Mouse (Mus musculus): ENCODE measurements at regions not wholly inside any gene's neighbourhood (a gene's known extent, or its start where the extent isn't known, plus 50 kb on each side); places are given as distances from the start of the nearest gene placed in this dataset.
A peak's percentile ranks its signal among the peaks of the same experiment; 100 is the strongest.

GRCm38 (mm10) chr8:12502321-12502775 lies 70.5 kb upstream of the Spaca7 start:
- H3K27me3 ChIP-seq (replicated peaks), result peaks cover 77% of the 10 kb centered on the region

DNA sequence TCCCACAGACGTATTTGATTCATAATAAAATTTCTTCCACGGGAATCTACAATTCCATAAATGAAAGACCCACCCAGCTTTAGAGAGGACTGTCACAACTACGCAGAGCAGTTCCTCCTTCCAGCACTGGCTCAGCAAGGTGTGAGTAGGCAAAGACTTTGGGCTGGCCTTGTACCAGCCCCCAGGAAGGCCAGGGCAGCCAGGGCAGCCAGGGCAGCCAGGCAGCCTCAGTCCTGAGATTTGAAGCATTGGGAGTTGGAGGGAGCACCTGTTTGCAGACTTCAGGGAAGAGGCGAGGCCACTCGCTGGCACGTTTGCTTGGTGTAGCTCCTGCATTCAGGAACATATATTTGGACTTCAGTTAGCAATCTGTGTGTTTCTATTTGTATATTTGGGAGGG lies 70.0 kb upstream of the Spaca7 start:
- Histone ChIP-seq H3K4me1 (no peaks in the 10 kb centered on the region), H3K4me3 (replicated peaks) (no peak overlapping the region), H3K27me3 (replicated peaks) (peaks cover 72% of the 10 kb centered on the region), H3K9me3 (no peaks in the 10 kb centered on the region), H3K36me3 (replicated peaks; ENCODE audit: low read length) (no peaks in the 10 kb centered on the region)
- no peak for TF ChIP-seq FLI1 (IDR thresholded peaks at IDR 0.05; ENCODE audit: low read length)

More at GRCm38 (mm10) chr8:12502321-12502775, 70.5 kb upstream of the Spaca7 start:
- Histone ChIP-seq H3K4me3 (replicated peaks) (no peak overlapping the region), H3K36me3 (replicated peaks; ENCODE audit: low read length) (no peaks in the 10 kb centered on the region), H3K9me3 (no peaks in the 10 kb centered on the region), H3K4me1 (no peaks in the 10 kb centered on the region)
- no peak for TF ChIP-seq GATA1 (IDR thresholded peaks at IDR 0.05; ENCODE audit: borderline replicate concordance, low read length)
- TF ChIP-seq FLI1 (IDR thresholded peaks at IDR 0.05; ENCODE audit: low read length), result no peak

DNA sequence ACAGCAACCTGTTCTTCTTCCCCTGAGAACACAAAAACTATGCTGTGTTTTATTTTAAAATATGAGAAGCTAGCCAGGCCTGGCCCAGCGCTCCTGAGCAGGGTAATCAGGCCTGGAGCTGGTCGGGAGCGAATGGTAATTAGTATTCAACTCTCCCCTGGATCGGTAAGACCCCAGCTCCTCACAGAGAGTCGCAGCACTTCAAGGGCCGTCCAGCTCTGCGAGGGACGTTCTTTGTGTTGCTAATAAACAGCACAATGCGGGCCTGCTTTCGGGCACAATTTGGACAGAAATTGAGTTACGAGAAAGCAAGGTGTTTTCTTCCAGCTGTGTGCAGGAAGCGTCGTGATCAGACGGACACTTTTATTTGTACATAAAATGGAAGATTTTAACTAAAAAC lies 69.5 kb upstream of the Spaca7 start:
- no peaks in the 10 kb centered on the region for H3K9me3 ChIP-seq
- H3K4me1 ChIP-seq, result no peaks in the 10 kb centered on the region
- H3K27me3 ChIP-seq (replicated peaks), result peaks cover 72% of the 10 kb centered on the region

DNA sequence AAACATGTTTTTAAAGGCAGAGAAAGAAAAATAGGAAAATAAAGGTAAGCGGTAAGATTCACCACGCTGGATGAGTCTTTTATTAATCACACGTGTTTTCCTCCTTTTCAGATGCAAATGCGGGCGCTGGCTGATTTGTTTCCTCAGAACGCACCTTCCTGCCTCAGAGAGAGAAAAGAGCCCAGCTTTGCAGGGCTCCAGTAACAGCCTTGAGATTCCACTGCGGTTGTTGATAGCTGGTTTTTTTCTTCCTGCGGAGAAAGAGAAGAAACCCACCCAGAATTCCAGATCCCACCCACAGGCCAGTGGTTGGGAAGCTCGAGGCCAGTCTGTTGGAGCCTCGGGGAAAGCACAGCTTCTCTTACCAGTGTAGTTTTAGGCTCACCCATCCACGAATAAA lies 68.6 kb upstream of the Spaca7 start:
- Histone ChIP-seq H3K4me1 (no peaks in the 10 kb centered on the region), H3K27me3 (replicated peaks) (peaks cover 75% of the 10 kb centered on the region), H3K4me3 (replicated peaks) (no peak overlapping the region), H3K36me3 (replicated peaks; ENCODE audit: low read length) (no peaks in the 10 kb centered on the region), H3K9me3 (no peaks in the 10 kb centered on the region)
- TF ChIP-seq FLI1 (IDR thresholded peaks at IDR 0.05; ENCODE audit: low read length), result no peak
- no peak for TF ChIP-seq GATA1 (IDR thresholded peaks at IDR 0.05; ENCODE audit: borderline replicate concordance, low read length)

More for the DNA sequence above, 69.5 kb upstream of the Spaca7 start:
- H3K36me3 ChIP-seq (replicated peaks; ENCODE audit: low read length), result no peaks in the 10 kb centered on the region
- TF ChIP-seq FLI1 (IDR thresholded peaks at IDR 0.05; ENCODE audit: low read length) (no peak), GATA1 (IDR thresholded peaks at IDR 0.05; ENCODE audit: borderline replicate concordance, low read length) (no peak)
- H3K4me3 ChIP-seq (replicated peaks), result no peak overlapping the region

- Histone ChIP-seq H3K4me3 (replicated peaks) (no peak overlapping the region), H3K27me3 (replicated peaks) (peaks cover 72% of the 10 kb centered on the region), H3K4me1 (no peaks in the 10 kb centered on the region), H3K9me3 (no peaks in the 10 kb centered on the region), H3K36me3 (replicated peaks; ENCODE audit: low read length) (no peaks in the 10 kb centered on the region)
- no peak for TF ChIP-seq GATA1 (IDR thresholded peaks at IDR 0.05; ENCODE audit: borderline replicate concordance, low read length)
- TF ChIP-seq FLI1 (IDR thresholded peaks at IDR 0.05; ENCODE audit: low read length), result no peak
Measured at GRCm38 (mm10) chr8:12504777-12505176, 68.1 kb upstream of the Spaca7 start.

DNA sequence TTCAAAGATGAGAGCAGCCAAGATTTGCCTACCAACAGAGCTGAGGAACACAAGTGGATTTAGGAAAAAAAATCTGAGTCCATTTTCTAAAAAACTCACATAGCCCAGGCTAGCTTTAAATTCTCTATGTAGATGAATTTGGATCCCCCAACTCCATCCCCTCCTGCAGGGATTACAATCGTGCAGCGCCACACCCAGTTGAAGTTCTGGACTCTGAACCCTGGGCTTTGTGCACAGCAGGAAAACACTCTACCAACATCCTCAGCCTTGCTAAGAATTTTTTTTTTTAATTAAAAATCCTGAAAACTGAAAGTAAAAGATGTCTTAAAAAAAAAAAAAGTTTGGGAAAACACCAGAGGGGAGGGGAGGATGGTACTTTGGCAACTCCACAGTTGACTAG lies 62.6 kb upstream of the Spaca7 start:
- Histone ChIP-seq H3K27me3 (replicated peaks) (peaks cover 24% of the 10 kb centered on the region), H3K36me3 (replicated peaks; ENCODE audit: low read length) (no peaks in the 10 kb centered on the region), H3K4me3 (replicated peaks) (no peak overlapping the region), H3K4me1 (peaks cover 6% of the 10 kb centered on the region; the same call in 1 of the 2 replicates), H3K9me3 (no peaks in the 10 kb centered on the region)
- TF ChIP-seq FLI1 (IDR thresholded peaks at IDR 0.05; ENCODE audit: low read length) (no peak), GATA1 (IDR thresholded peaks at IDR 0.05; ENCODE audit: borderline replicate concordance, low read length) (no peak)

DNA sequence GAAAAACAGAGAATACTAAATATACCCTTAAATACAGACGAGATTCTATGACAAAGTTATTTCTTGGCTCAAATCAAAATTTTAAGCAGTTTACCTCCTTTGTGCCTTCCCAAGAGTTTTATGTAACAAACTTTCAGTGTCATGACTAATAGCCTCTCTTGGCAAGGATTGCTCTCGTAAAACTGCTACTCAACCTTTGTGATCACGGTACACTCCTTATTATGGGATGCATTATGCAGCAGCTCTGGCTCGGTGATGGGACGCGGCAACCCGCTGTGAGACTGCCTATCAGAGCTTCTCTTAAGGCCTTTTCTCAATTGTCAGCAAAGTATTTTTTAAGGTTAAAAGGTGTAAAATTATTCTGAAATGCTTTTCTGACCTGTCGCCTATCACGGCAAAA lies 59.8 kb upstream of the Spaca7 start:
- Histone ChIP-seq H3K27me3 (replicated peaks) (peaks cover 11% of the 10 kb centered on the region), H3K4me3 (replicated peaks) (no peak overlapping the region), H3K36me3 (replicated peaks; ENCODE audit: low read length) (no peaks in the 10 kb centered on the region), H3K9me3 (no peaks in the 10 kb centered on the region), H3K4me1 (peaks cover 6% of the 10 kb centered on the region; the same call in 1 of the 2 replicates)
- no peak for TF ChIP-seq FLI1 (IDR thresholded peaks at IDR 0.05; ENCODE audit: low read length)
- no peak for TF ChIP-seq GATA1 (IDR thresholded peaks at IDR 0.05; ENCODE audit: borderline replicate concordance, low read length)

- TF ChIP-seq FLI1 (IDR thresholded peaks at IDR 0.05; ENCODE audit: low read length), result no peak
- no peak for TF ChIP-seq GATA1 (IDR thresholded peaks at IDR 0.05; ENCODE audit: borderline replicate concordance, low read length)
- Histone ChIP-seq H3K4me1 (peaks cover 6% of the 10 kb centered on the region; the same call in 1 of the 2 replicates), H3K36me3 (replicated peaks; ENCODE audit: low read length) (no peaks in the 10 kb centered on the region), H3K27me3 (replicated peaks) (peaks cover 4% of the 10 kb centered on the region), H3K4me3 (replicated peaks) (peak overlapping the region; percentile 39), H3K9me3 (peaks cover 7% of the 10 kb centered on the region; the same call in 1 of the 2 replicates)
Measured at GRCm38 (mm10) chr8:12514138-12514537, 58.7 kb upstream of the Spaca7 start.

GRCm38 (mm10) chr8:12521636-12522035 lies 51.2 kb upstream of the Spaca7 start:
- H3K36me3 ChIP-seq (replicated peaks; ENCODE audit: low read length), result no peaks in the 10 kb centered on the region
- H3K9me3 ChIP-seq, result peaks cover 15% of the 10 kb centered on the region
- TF ChIP-seq FLI1 (IDR thresholded peaks at IDR 0.05; ENCODE audit: low read length) (no peak), GATA1 (IDR thresholded peaks at IDR 0.05; ENCODE audit: borderline replicate concordance, low read length) (no peak)
- H3K4me1 ChIP-seq, result peaks cover 3% of the 10 kb centered on the region; the same call in 1 of the 2 replicates
- no peak overlapping the region for H3K4me3 ChIP-seq (replicated peaks)
- H3K27me3 ChIP-seq (replicated peaks), result peaks cover 12% of the 10 kb centered on the region

All from megakaryocyte, embryonic 14.5 days (primary cell).